In the genomic region with DNA sequence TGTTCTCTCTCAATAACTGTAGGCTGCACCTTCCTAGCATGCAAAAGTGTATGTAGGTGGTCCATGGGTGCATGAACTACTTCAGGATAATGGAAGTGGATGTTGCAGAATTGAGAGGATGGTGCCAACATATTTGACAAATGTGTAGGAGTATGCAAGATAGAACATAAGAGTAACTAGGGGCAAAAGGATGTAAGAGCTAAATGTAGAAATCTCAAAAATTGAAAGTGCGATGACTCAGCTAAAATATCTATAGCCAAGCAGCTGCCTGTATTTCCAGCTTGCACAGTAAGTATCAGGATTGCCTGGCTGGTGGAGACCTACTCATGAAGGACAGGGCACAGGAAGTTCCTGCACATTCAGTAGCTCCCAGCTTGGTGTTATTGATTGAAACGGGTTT, we compare ENCODE assay signal across 40 mouse cellular contexts. TPM values are rescaled to one million over a fixed set of nuclear protein-coding genes. Genes with fewer than 3 reads are reported as not detected.
A peak's percentile ranks its signal among the peaks of the same experiment; 100 is the strongest.
DNase-seq lines count a peak whose midpoint lies in the region; ATAC-seq and TF ChIP-seq lines count a peak whose summit lies in the region.
"Had no signal": no experiment of that assay in that cellular context is flagged by ENCODE, and none has a peak within 500 bp of the region (broad histone marks: within the 10 kb centered on the region; RNA-seq: fewer than 3 reads in every experiment).

No protein-coding gene starts in this region.

- in situ Hi-C loops in ES-E14 (cut with MboI; ENCODE audit: low sequenced_read_pairs in 2 of 2, unreplicated experiment in 2 of 2), result loop anchor here in 1 of 2 experiments (25.0 kb wide), 1 partner anchor 368 kb away; a partner anchor contains a TSS

- no peak overlapping the region for H3K9ac ChIP-seq in ES-E14 (ENCODE audit: insufficient read depth, low read depth, low read length, poor library complexity, severe bottlenecking)
- no peak overlapping the region for H3K9ac ChIP-seq in forebrain, postnatal 0 days
- H3K9ac ChIP-seq: heart, embryonic 15.5 days; intestine, embryonic 15.5 days; limb, embryonic 15.5 days; liver, embryonic 14.5 days had no signal

- no peaks in the 10 kb centered on the region for H3K9me3 ChIP-seq in ES-E14 (ENCODE audit: control insufficient read depth, insufficient read depth, low read depth, low read length)
- H3K9me3 ChIP-seq in forebrain, postnatal 0 days (ENCODE audit: low read length), result no peaks in the 10 kb centered on the region
- H3K9me3 ChIP-seq: G1E; heart, embryonic 10.5 days; heart, embryonic 15.5 days; intestine, embryonic 15.5 days; limb, embryonic 10.5 days; limb, embryonic 15.5 days had no signal

- H3K4me1 ChIP-seq in ES-E14 (ENCODE audit: control insufficient read depth in 2 of 2, insufficient read depth in 2 of 2, low read length in 2 of 2, poor library complexity in 1 of 2), result no peaks in the 10 kb centered on the region
- no peaks in the 10 kb centered on the region for H3K4me1 ChIP-seq in forebrain, postnatal 0 days (ENCODE audit: insufficient read depth)
- H3K4me1 ChIP-seq: heart, embryonic 10.5 days; heart, embryonic 15.5 days; intestine, embryonic 15.5 days; limb, embryonic 10.5 days; limb, embryonic 15.5 days had no signal

- no peak overlapping the region for H3K4me2 ChIP-seq in forebrain, postnatal 0 days (ENCODE audit: low read depth)
- H3K4me2 ChIP-seq: heart, embryonic 15.5 days; intestine, embryonic 15.5 days; limb, embryonic 15.5 days had no signal

- DNase-seq in left cerebral cortex, adult 11 months (ENCODE audit: low spot score), result peak; percentile 66
- no peak for DNase-seq in left cerebral cortex, postnatal 4 days
- DNase-seq in ES-E14 (ENCODE audit: low read depth, low spot score), result no peak
- DNase-seq in left cerebral cortex, adult 2 months (ENCODE audit: extremely low spot score in 1 of 2, low spot score in 2 of 2), result no peak
- no peak for DNase-seq in kidney, adult 9 months
- DNase-seq in forebrain, postnatal 0 days, result no peak
- DNase-seq: adrenal gland, postnatal 14 days; B cell, adult 2 months; cerebellum, adult 18-20 months; cerebellum, postnatal 14 days; gastrocnemius, postnatal 25 days; heart, adult 11 months; kidney, adult 8-10 months; kidney, postnatal 10 days; layer of hippocampus, postnatal 36 days; lung, adult 2 months; lung, postnatal 10 days; midbrain, embryonic 14.5 days; right cerebral cortex, postnatal 4 days; thymus, postnatal 4 days had no signal

- no peak overlapping the region for H3K4me3 ChIP-seq in ES-E14 (ENCODE audit: insufficient read depth in 1 of 2, low read depth in 1 of 2, low read length in 2 of 2, poor library complexity in 1 of 2, severe bottlenecking in 1 of 2)
- no peak overlapping the region for H3K4me3 ChIP-seq in left cerebral cortex, adult 2 months
- no peak overlapping the region for H3K4me3 ChIP-seq in forebrain, postnatal 0 days (ENCODE audit: low read depth, low read length)
- H3K4me3 ChIP-seq: erythroblast, embryonic 14.5 days; heart, embryonic 10.5 days; heart, embryonic 15.5 days; intestine, embryonic 15.5 days; limb, embryonic 10.5 days; limb, embryonic 15.5 days had no signal

- WGBS in forebrain, postnatal 0 days, result 96% methylated on average over 2 of the region's 2 CpGs

- intact Hi-C loops in left cerebral cortex, postnatal 4 days (cut with DNase I), result no loop called here
- intact Hi-C loops in left cerebral cortex, adult 2 months (cut with DNase I), result loop anchor here (10.0 kb wide), 1 partner anchor 190 kb away; no protein-coding TSS in a partner anchor

- H3K27me3 ChIP-seq in forebrain, postnatal 0 days (ENCODE audit: insufficient read depth, low read length), result no peaks in the 10 kb centered on the region
- H3K27me3 ChIP-seq: heart, embryonic 15.5 days; intestine, embryonic 15.5 days; limb, embryonic 15.5 days had no signal

- H3K27ac ChIP-seq in ES-E14 (ENCODE audit: insufficient read depth, low read depth, low read length, poor library complexity, severe bottlenecking), result no peak overlapping the region
- H3K27ac ChIP-seq in left cerebral cortex, adult 2 months, result peak overlapping the region; percentile 44
- H3K27ac ChIP-seq in forebrain, postnatal 0 days (ENCODE audit: low read depth, low read length), result no peak overlapping the region
- H3K27ac ChIP-seq: heart, embryonic 10.5 days; heart, embryonic 15.5 days; hindbrain, postnatal 0 days; intestine, embryonic 15.5 days; limb, embryonic 10.5 days; limb, embryonic 15.5 days; liver, embryonic 14.5 days; macrophage; stomach, postnatal 0 days had no signal

- no peak for TF ChIP-seq CTCF in left cerebral cortex, adult 2 months (IDR thresholded peaks at IDR 0.05)
- TF ChIP-seq CTCF in forebrain, postnatal 0 days (IDR thresholded peaks at IDR 0.05; ENCODE audit: low read depth), result no peak

- no peaks in the 10 kb centered on the region for H3K36me3 ChIP-seq in ES-E14 (ENCODE audit: control insufficient read depth, insufficient read depth, low read length, poor library complexity, severe bottlenecking)
- H3K36me3 ChIP-seq in forebrain, postnatal 0 days (ENCODE audit: insufficient read depth), result no peaks in the 10 kb centered on the region
- H3K36me3 ChIP-seq: G1E; heart, embryonic 10.5 days; heart, embryonic 15.5 days; intestine, embryonic 15.5 days; limb, embryonic 10.5 days; limb, embryonic 15.5 days had no signal

- ATAC-seq in forebrain, postnatal 0 days, result no peak
- no peak for ATAC-seq in megakaryocyte, adult 5-6 weeks (ENCODE audit: poor library complexity, severe bottlenecking)
- ATAC-seq: hindbrain, postnatal 0 days; intestine, embryonic 15.5 days had no signal

TF ChIP-seq in ES-E14, 5 proteins besides CTCF, POLR2A, EP300 and RAD21:
- peak; percentile 51; the same call in 1 of the 2 replicates for TF ChIP-seq MAFK (IDR thresholded peaks at IDR 0.05; ENCODE audit: insufficient read depth, low read depth, low read length)
- TF ChIP-seq ZC3H11A (IDR thresholded peaks at IDR 0.05; ENCODE audit: borderline replicate concordance, low read depth, low read length), result no peak
TF ChIP-seq in ES-E14: peak in this region for 1.

RNA-seq across cellular contexts. Expression of a gene that starts 46.5 kb away (rescaled TPM):
- 1 to 10 TPM in 1 of 2 experiments, under 1 TPM in 1; 0.96 to 1.0 TPM for total RNA-seq in left cerebral cortex, postnatal 4 days (2021)
- total RNA-seq in ES-E14 (2012; rRNA removed), result not detected in 2 replicates
- total RNA-seq in left cerebral cortex, adult 2 months (2021), result 1 to 10 TPM; 4.0 to 4.4 TPM
- 0.19 and 0.62 TPM in 2 replicates for total RNA-seq in forebrain, postnatal 0 days (2014; rRNA removed)
- polyA plus RNA-seq in forebrain, postnatal 0 days (2015; fragmentation: Nextera tagmentation; extraction: Ambion mirVana), result 0.29 and 0.62 TPM in 2 replicates
- not detected in 2 replicates for total RNA-seq in megakaryocyte, adult 5-6 weeks (2015)
- total RNA-seq in megakaryocyte, adult 5-6 weeks (2017), result not detected in 2 replicates
- total RNA-seq: adrenal gland, postnatal 14 days; gastrocnemius, postnatal 25 days; heart, postnatal 25 days; monocyte, adult 5-6 weeks had no signal
- polyA plus RNA-seq: embryonic facial prominence, embryonic 14.5 days; erythroblast, embryonic 14.5 days; forebrain, embryonic 11.5 days; G1E; heart, embryonic 10.5 days; heart, embryonic 15.5 days; hindbrain, embryonic 11.5 days; intestine, embryonic 15.5 days; large intestine, adult 2 months; limb, embryonic 10.5 days; limb, embryonic 15.5 days; lung, adult 2 months; macrophage; neural tube, embryonic 14.5 days; spleen, adult 2 months; stomach, postnatal 0 days had no signal
